Mouse (Mus musculus): ENCODE results near the gene Sel1l3.

DNA sequence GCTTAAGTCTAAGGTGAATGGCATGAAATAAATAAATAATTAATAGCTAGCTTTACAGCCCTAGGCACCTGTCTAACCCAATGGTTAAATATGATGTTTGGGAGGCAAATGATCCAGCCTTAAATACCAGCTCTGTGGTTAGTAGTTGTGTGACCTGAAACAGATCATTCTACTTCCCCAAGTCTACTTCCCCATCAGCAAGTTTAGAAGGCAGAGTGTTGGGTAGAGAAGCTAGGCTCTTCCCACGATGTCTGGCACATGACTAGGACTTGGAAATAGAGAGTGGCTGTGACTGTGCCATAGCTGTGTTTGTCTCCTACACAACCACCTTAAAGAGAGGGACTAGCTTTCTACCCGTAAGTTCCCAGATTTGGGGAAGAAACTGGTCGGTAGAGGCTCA lies 18.9 kb downstream of the Sel1l3 start:
- TF ChIP-seq CTCF (IDR thresholded peaks at IDR 0.05; ENCODE audit: extremely low read depth, insufficient read length, insufficient replicate concordance, low read depth, low read length) = no peak
- no peak for TF ChIP-seq POLR2A (IDR thresholded peaks at IDR 0.05; ENCODE audit: low read depth, low read length)
